Mouse (Mus musculus) left cerebral cortex, postnatal 4 days (tissue): ENCODE measurements around the gene Gm20388. TPM values are rescaled to one million over a fixed set of nuclear protein-coding genes. Genes with fewer than 3 reads are reported as not detected.
A peak's percentile ranks its signal among the peaks of the same experiment; 100 is the strongest.

Source experiments
- DNase-seq: peaks from one replicate; pipeline ENCODE4 v3.0.0-alpha.2; 2022
- intact Hi-C: fragments of 180-260 bp; cut with DNase I; formaldehyde crosslinking; loops from one replicate; pipeline ENCODE4 v1.15.1; 2025
- total RNA-seq, 2 experiments: library from RNA; stranded (reverse); gene quantifications; 2 replicates each; pipeline ENCODE4 v1.2.3; 2021

Gm20388 gene
- total RNA-seq, 2 experiments from 2014 or later = 6.5 to 12.8 TPM

- no peak for DNase-seq
- intact Hi-C loops = no loop called here
These were observed 1270.0 kb downstream of the Gm20388 start for GRCm38 (mm10) chr8:121180474-121181284.

DNA sequence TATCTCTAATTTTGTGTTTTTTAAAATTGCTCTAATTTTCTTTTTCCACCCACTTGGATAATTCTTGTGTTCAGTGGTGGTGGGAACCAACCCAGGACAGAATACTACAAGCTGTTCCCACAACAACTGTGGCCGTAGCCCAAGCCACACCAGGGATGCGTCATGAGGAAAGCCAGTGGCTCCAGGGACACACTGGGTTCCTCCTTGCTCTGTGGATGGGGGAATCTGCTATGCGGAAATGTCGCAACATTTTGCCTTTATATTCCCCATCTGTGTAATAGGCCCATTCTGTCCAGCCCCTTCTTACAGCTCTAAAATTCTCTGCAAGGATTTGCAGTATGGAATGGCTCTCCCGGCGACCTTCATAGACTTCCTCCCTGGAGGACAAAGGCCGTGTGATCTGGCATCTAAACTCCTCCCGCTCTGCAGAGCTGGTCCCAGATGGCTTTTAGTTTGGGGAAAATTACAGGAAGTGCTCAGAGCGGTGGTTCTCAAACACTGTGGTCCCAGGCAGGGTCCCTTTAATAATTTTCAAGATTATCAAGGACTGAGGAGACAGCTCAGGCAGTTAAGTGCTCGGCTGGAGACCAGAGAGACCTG lies 1270.7 kb downstream of the Gm20388 start:
- DNase-seq = no peak
- intact Hi-C loops = no loop called here

- intact Hi-C loops = no loop called here
- DNase-seq = no peak
These were observed 1277.1 kb downstream of the Gm20388 start for GRCm38 (mm10) chr8:121187491-121188364.

DNA sequence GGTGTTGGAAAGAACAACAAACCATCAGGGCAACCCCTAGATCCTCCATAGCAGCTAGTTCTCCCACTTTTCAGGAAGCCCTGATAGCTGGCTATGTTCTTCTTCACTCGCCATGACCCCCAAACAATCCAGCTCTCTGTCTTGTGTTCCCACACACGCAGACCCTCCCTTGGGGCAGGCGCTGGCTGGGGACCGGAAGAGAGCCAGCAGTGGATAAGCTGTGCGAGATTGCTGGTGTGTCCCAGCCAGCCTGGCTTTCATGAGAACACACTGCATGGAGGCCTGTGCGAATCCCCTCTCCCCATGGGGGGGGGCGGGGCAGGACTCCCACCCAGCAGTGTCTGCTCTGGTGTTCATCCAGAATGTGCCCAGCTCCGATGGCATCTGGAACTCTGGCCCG lies 1278.4 kb downstream of the Gm20388 start:
- intact Hi-C loops = no loop called here
- no peak for DNase-seq

DNA sequence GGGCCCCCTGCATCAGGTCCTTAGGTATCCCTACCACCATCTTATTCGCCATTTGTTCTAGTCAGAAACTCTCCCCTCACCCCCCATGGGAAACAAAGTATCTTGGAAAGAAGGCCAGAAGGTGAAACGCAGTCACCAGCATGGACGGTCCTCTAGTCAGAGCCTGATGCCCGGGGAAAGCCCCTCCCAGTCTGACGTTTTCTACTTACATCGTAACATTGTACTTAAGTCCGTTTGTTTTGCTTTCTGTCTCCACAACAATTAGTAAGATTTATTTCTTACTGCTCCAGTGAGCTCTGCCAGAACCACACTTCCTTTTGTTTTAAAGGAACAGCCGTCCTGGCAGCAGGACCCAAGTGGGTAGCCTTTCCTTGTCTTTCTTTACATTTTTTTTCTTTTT lies 1281.8 kb downstream of the Gm20388 start:
- intact Hi-C loops = no loop called here
- no peak for DNase-seq

DNA sequence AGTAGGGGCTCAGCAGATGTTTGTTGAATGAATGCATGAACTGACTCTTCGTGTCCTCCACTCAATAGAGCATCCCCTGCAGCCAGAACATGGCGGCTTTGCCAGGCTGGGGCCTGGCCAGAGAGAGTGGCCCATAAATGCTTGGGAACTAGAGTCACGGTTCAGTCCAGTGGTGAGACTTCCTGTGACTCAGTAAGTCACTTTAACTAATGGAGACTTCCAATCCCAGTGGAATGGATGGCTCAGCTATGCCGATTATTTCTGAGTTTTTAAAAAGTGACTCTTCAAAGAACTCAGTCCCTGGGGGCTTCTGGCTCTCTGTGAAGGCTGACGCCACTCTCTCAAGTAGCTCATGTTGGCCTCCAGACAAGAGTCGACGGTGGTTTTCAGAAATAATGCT lies 1285.3 kb downstream of the Gm20388 start:
- intact Hi-C loops = no loop called here
- no peak for DNase-seq

GRCm38 (mm10) chr8:121196726-121197668 lies 1286.4 kb downstream of the Gm20388 start:
- intact Hi-C loops = no loop called here
- DNase-seq = no peak

GRCm38 (mm10) chr8:121200069-121200468 lies 1289.4 kb downstream of the Gm20388 start:
- intact Hi-C loops = no loop called here
- no peak for DNase-seq

DNA sequence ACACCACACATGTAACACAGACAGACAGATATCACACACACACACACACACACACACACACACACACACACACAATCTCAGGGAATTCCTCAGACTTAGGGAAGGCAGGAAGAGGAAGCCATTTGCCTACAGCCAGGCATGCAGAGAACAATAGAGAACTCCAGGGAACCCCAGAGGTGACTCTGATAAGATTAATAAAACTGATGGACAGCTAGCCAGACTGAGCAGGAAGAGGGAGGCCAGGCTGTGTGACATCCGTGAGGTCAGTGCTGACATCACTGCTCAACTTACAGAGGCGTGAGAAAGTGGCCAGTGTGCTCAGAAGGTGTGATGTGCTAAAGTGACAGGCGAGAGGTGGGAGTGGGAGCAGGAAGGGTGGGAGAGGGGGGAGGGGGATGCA lies 1290.3 kb downstream of the Gm20388 start:
- DNase-seq = no peak
- intact Hi-C loops = no loop called here

- no peak for DNase-seq
- intact Hi-C loops = no loop called here
These were observed 1291.0 kb downstream of the Gm20388 start for GRCm38 (mm10) chr8:121201651-121202050.

- intact Hi-C loops = no loop called here
- peak; percentile 66 for DNase-seq
These were observed 1293.2 kb downstream of the Gm20388 start for GRCm38 (mm10) chr8:121203612-121204376.

- intact Hi-C loops = no loop called here
- DNase-seq = no peak
These were observed 1296.5 kb downstream of the Gm20388 start for GRCm38 (mm10) chr8:121207171-121207570.

DNA sequence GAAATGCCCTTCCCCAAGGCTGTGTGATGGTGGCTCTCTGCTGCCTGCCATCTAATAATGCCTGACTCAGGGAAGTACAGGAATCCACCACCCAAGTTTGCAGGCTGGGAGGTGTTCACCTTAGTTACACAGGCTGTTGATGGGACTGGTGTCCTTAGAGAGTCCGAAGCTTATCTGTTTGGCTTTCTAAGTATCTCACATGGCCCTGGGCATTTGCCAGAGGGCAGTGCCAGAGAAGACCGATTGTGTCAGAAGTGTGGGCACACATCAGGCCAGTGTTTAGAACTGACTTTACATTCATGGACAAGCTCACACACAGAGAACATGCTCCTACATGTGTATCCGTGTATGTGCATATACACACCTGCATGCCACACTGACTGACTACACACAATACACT lies 1300.0 kb downstream of the Gm20388 start:
- intact Hi-C loops = no loop called here
- DNase-seq = no peak

- intact Hi-C loops = no loop called here
- no peak for DNase-seq
These were observed 1302.6 kb downstream of the Gm20388 start for GRCm38 (mm10) chr8:121213236-121213635.

GRCm38 (mm10) chr8:121213651-121214050 lies 1303.0 kb downstream of the Gm20388 start:
- intact Hi-C loops = no loop called here
- no peak for DNase-seq

GRCm38 (mm10) chr8:121214975-121215374 lies 1304.3 kb downstream of the Gm20388 start:
- no peak for DNase-seq
- intact Hi-C loops = no loop called here

DNA sequence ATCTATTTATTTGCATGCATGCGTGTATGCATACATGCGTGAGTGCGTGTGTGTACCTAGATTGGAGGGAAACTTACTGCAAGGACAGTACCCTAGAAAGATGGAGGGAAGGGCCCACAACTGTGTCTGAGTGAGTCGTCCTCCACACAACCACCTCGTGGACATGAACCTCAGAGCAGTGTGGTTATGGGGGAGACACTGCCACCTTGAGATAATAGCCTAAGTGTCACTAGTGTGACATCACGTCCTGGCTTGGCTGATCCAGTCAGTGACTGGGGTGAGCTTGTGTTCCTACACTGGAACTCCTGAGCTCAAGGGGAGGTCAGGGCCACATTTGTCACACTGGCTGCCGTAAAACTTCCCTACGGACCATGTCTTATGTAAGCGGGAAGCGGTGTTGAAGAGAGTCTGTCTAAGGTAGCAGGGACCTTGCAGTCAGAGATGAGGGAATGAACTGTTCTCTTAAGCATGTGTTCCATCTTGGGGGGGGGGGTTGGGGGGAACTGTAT lies 1305.9 kb downstream of the Gm20388 start:
- DNase-seq = no peak
- intact Hi-C loops = no loop called here

DNA sequence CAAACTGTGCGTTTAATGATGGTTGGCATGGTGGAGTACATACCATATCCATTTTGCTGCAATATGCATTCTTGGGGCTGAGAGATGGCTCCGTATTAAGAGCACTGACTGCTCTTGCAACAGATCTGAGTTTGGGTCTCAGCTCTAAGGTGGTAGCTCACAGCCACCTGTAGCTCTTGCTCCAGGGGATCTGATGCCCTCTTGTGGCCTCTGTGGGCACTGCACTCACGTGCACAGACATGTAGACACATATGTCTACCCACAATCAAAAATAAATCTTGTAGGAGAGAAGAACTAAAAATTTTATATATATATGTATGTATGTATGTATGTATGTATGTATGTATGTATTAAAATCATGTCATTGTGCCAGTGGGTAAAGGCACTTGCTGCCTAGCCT lies 1307.8 kb downstream of the Gm20388 start:
- intact Hi-C loops = no loop called here
- no peak for DNase-seq

- DNase-seq = no peak
- intact Hi-C loops = no loop called here
These were observed 1309.7 kb downstream of the Gm20388 start for GRCm38 (mm10) chr8:121220103-121220899.
